In the genomic region with DNA sequence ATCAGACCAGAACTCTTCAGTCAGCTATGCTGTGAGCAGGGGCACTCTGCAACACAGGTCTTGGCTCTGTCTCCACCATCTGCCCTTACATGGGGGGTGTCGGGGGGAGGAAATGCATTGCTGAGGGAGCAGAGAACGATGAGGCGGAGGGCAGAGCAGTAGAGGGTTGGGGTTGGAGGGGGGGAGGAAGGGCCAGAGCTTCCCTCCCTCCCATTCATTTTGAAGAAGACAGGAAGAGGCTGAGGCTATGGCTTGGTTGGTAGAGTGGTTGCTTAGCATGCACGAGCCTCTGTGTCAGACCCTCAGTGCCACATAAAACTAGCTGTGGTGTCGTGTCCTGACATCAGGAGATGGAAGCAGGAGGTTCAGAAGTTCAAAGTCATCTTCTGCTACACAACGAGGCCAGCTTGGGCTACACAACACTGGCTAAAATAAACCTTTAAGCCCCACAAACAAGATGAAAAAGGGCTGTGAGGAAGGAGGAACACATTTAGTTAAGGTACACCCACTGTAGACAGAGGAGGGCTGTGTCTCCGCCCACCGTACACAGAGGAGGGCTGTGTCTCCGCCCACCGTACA, we compare ENCODE assay signal across 18 mouse cellular contexts. TPM values are rescaled to one million over a fixed set of nuclear protein-coding genes. Genes with fewer than 3 reads are reported as not detected.
A peak's percentile ranks its signal among the peaks of the same experiment; 100 is the strongest.
DNase-seq lines count a peak whose midpoint lies in the region; ATAC-seq and TF ChIP-seq lines count a peak whose summit lies in the region.
"Had no signal": no experiment of that assay in that cellular context is flagged by ENCODE, and none has a peak within 500 bp of the region (broad histone marks: within the 10 kb centered on the region; RNA-seq: fewer than 3 reads in every experiment).

No protein-coding gene starts in this region.

- H3K27me3 ChIP-seq in liver, embryonic 13.5 days, result no peaks in the 10 kb centered on the region; the same call in 1 of the 2 replicates
- no peaks in the 10 kb centered on the region; the same call in 1 of the 2 replicates for H3K27me3 ChIP-seq in liver, embryonic 11.5 days (replicated peaks; ENCODE audit: control insufficient read depth, insufficient read depth, low read length)
- no peaks in the 10 kb centered on the region for H3K27me3 ChIP-seq in kidney, embryonic 15.5 days
- no peaks in the 10 kb centered on the region for H3K27me3 ChIP-seq in midbrain, embryonic 13.5 days
- H3K27me3 ChIP-seq: embryonic facial prominence, embryonic 12.5 days; heart, embryonic 15.5 days; hindbrain, embryonic 15.5 days had no signal

- H3K4me1 ChIP-seq in liver, embryonic 13.5 days (replicated peaks), result peaks cover 53% of the 10 kb centered on the region
- H3K4me1 ChIP-seq in liver, embryonic 11.5 days (replicated peaks; ENCODE audit: control insufficient read depth, insufficient read depth, low read length), result peaks cover 36% of the 10 kb centered on the region
- peaks cover 0 to 11% of the 10 kb centered on the region in 2 experiments; a peak in 1 of 4 replicates for H3K4me1 ChIP-seq in ES-E14 (ENCODE audit: control insufficient read depth in 2 of 2, insufficient read depth in 2 of 2, low read length in 2 of 2, poor library complexity in 1 of 2)
- H3K4me1 ChIP-seq in kidney, embryonic 15.5 days, result 0 out of 2 replicates have a peak, but pooled peaks cover 9% of the 10 kb centered on the region
- peaks cover 8% of the 10 kb centered on the region; the same call in 1 of the 2 replicates for H3K4me1 ChIP-seq in midbrain, embryonic 13.5 days (replicated peaks)
- H3K4me1 ChIP-seq: hindbrain, embryonic 15.5 days had no signal

- WGBS in liver, embryonic 13.5 days (ENCODE audit: insufficient replicate concordance), result 21% methylated on average over 10 of the region's 10 CpGs
- WGBS in liver, embryonic 11.5 days, result 54% methylated on average over 10 of the region's 10 CpGs
- WGBS in kidney, embryonic 15.5 days, result 76% methylated on average over 10 of the region's 10 CpGs
- 84% methylated on average over 10 of the region's 10 CpGs for WGBS in midbrain, embryonic 13.5 days

- H3K9me3 ChIP-seq in liver, embryonic 13.5 days (replicated peaks), result no peaks in the 10 kb centered on the region
- no peaks in the 10 kb centered on the region for H3K9me3 ChIP-seq in liver, embryonic 11.5 days (ENCODE audit: control insufficient read depth, low read length)
- H3K9me3 ChIP-seq in ES-E14 (ENCODE audit: control insufficient read depth, insufficient read depth, low read depth, low read length), result no peaks in the 10 kb centered on the region
- H3K9me3 ChIP-seq in kidney, embryonic 15.5 days (replicated peaks), result no peaks in the 10 kb centered on the region
- no peaks in the 10 kb centered on the region for H3K9me3 ChIP-seq in midbrain, embryonic 13.5 days
- H3K9me3 ChIP-seq: embryonic facial prominence, embryonic 12.5 days; heart, embryonic 15.5 days; hindbrain, embryonic 15.5 days; neural tube, embryonic 12.5 days had no signal

- H3K4me2 ChIP-seq in liver, embryonic 13.5 days, result no peak overlapping the region; the same call in 1 of the 2 replicates
- no peak overlapping the region for H3K4me2 ChIP-seq in liver, embryonic 11.5 days
- H3K4me2 ChIP-seq in kidney, embryonic 15.5 days, result no peak overlapping the region
- H3K4me2 ChIP-seq in midbrain, embryonic 13.5 days (replicated peaks), result no peak overlapping the region
- H3K4me2 ChIP-seq: embryonic facial prominence, embryonic 12.5 days; heart, embryonic 15.5 days; hindbrain, embryonic 15.5 days; neural tube, embryonic 12.5 days had no signal

- no peak for DNase-seq in liver, embryonic 13.5 days
- no peak for DNase-seq in liver, embryonic 11.5 days (ENCODE audit: low spot score)
- DNase-seq in CD4-positive, CD25-positive, alpha-beta regulatory T cell, adult 2 months (ENCODE audit: low read depth, low spot score), result peak; percentile 56
- DNase-seq in ES-E14 (ENCODE audit: low read depth, low spot score), result no peak
- DNase-seq in naive thymus-derived CD4-positive, alpha-beta T cell, adult 2 months (ENCODE audit: low read depth), result peak; percentile 69
- DNase-seq: cerebellum, adult 18-20 months; forebrain, postnatal 0 days; kidney, adult 2 months; layer of hippocampus, postnatal 36 days; lung, postnatal 36 days had no signal

- no peak overlapping the region for H3K4me3 ChIP-seq in liver, embryonic 13.5 days (replicated peaks)
- H3K4me3 ChIP-seq in liver, embryonic 11.5 days (ENCODE audit: low read depth, low read length), result no peak overlapping the region
- H3K4me3 ChIP-seq in ES-E14 (ENCODE audit: insufficient read depth in 1 of 2, low read depth in 1 of 2, low read length in 2 of 2, poor library complexity in 1 of 2, severe bottlenecking in 1 of 2), result no peak overlapping the region
- no peak overlapping the region for H3K4me3 ChIP-seq in kidney, embryonic 15.5 days (replicated peaks)
- no peak overlapping the region for H3K4me3 ChIP-seq in midbrain, embryonic 13.5 days (replicated peaks)
- H3K4me3 ChIP-seq: embryonic facial prominence, embryonic 12.5 days; heart, embryonic 15.5 days; hindbrain, embryonic 15.5 days; neural tube, embryonic 12.5 days had no signal

- in situ Hi-C loops in ES-E14 (cut with MboI; ENCODE audit: low sequenced_read_pairs in 2 of 2, unreplicated experiment in 2 of 2), result no loop called here

- ATAC-seq in liver, embryonic 13.5 days (ENCODE audit: low read depth), result no peak
- no peak for ATAC-seq in liver, embryonic 11.5 days (replicated peaks; ENCODE audit: low FRiP score)
- ATAC-seq in kidney, embryonic 15.5 days (replicated peaks; ENCODE audit: low FRiP score), result no peak
- no peak for ATAC-seq in midbrain, embryonic 13.5 days
- ATAC-seq: forebrain, postnatal 0 days; midbrain, embryonic 16.5 days had no signal

- H3K9ac ChIP-seq in liver, embryonic 13.5 days, result no peak overlapping the region
- H3K9ac ChIP-seq in liver, embryonic 11.5 days (ENCODE audit: low read depth, low read length), result no peak overlapping the region
- no peak overlapping the region for H3K9ac ChIP-seq in ES-E14 (ENCODE audit: insufficient read depth, low read depth, low read length, poor library complexity, severe bottlenecking)
- H3K9ac ChIP-seq in kidney, embryonic 15.5 days, result no peak overlapping the region
- H3K9ac ChIP-seq in midbrain, embryonic 13.5 days (replicated peaks), result no peak overlapping the region
- H3K9ac ChIP-seq: embryonic facial prominence, embryonic 12.5 days; forebrain, postnatal 0 days; heart, embryonic 15.5 days; hindbrain, embryonic 15.5 days; liver, embryonic 14.5 days; neural tube, embryonic 12.5 days had no signal

- H3K36me3 ChIP-seq in liver, embryonic 13.5 days, result no peaks in the 10 kb centered on the region
- H3K36me3 ChIP-seq in liver, embryonic 11.5 days (ENCODE audit: control insufficient read depth, insufficient read depth, low read length), result no peaks in the 10 kb centered on the region
- no peaks in the 10 kb centered on the region for H3K36me3 ChIP-seq in ES-E14 (ENCODE audit: control insufficient read depth, insufficient read depth, low read length, poor library complexity, severe bottlenecking)
- no peaks in the 10 kb centered on the region for H3K36me3 ChIP-seq in kidney, embryonic 15.5 days
- no peaks in the 10 kb centered on the region for H3K36me3 ChIP-seq in midbrain, embryonic 13.5 days
- H3K36me3 ChIP-seq: embryonic facial prominence, embryonic 12.5 days; heart, embryonic 15.5 days; hindbrain, embryonic 15.5 days; neural tube, embryonic 12.5 days had no signal

- peak overlapping the region; percentile 47 for H3K27ac ChIP-seq in liver, embryonic 13.5 days
- no peak overlapping the region for H3K27ac ChIP-seq in liver, embryonic 11.5 days (ENCODE audit: low read depth, low read length)
- H3K27ac ChIP-seq in ES-E14 (ENCODE audit: insufficient read depth, low read depth, low read length, poor library complexity, severe bottlenecking), result peak overlapping the region; percentile 8; the same call in 1 of the 2 replicates
- H3K27ac ChIP-seq in kidney, embryonic 15.5 days, result no peak overlapping the region
- no peak overlapping the region for H3K27ac ChIP-seq in midbrain, embryonic 13.5 days
- H3K27ac ChIP-seq: embryonic facial prominence, embryonic 12.5 days; hindbrain, embryonic 15.5 days; liver, embryonic 14.5 days; neural tube, embryonic 12.5 days had no signal

TF ChIP-seq in ES-E14, 5 proteins besides CTCF, POLR2A, EP300 and RAD21:
- TF ChIP-seq ZNF384 (IDR thresholded peaks at IDR 0.05; ENCODE audit: low read depth, low read length) (no peak), CHD2 (IDR thresholded peaks at IDR 0.05; ENCODE audit: low read depth, low read length) (no peak), ZC3H11A (IDR thresholded peaks at IDR 0.05; ENCODE audit: borderline replicate concordance, low read depth, low read length) (no peak), HCFC1 (IDR thresholded peaks at IDR 0.05; ENCODE audit: borderline replicate concordance, insufficient read depth, low read length) (no peak), MAFK (IDR thresholded peaks at IDR 0.05; ENCODE audit: insufficient read depth, low read depth, low read length) (no peak)
TF ChIP-seq in ES-E14: peak in this region for 0.

RNA-seq across cellular contexts. Expression of a gene that starts 36.1 kb away (rescaled TPM):
- 260 and 311 TPM in 2 replicates for polyA plus RNA-seq in liver, embryonic 13.5 days (2015; fragmentation: Nextera tagmentation; extraction: Ambion mirVana)
- polyA plus RNA-seq in liver, embryonic 11.5 days (2014; fragmentation: Nextera tagmentation; extraction: Ambion mirVana), result 209 and 222 TPM in 2 replicates
- 23.9 and 26.7 TPM in 2 replicates for total RNA-seq in ES-E14 (2012; rRNA removed)
- 32.1 and 37.3 TPM in 2 replicates for polyA plus RNA-seq in kidney, embryonic 15.5 days (2015; fragmentation: Nextera tagmentation; extraction: Ambion mirVana)
- polyA plus RNA-seq in midbrain, embryonic 13.5 days (2015; fragmentation: Nextera tagmentation; extraction: Ambion mirVana), result 26.6 and 29.4 TPM in 2 replicates

RNA-seq across cellular contexts. Expression of a gene that starts 56.5 kb away (rescaled TPM):
- polyA plus RNA-seq in liver, embryonic 13.5 days (2015; fragmentation: Nextera tagmentation; extraction: Ambion mirVana), result 94.5 and 96.8 TPM in 2 replicates
- polyA plus RNA-seq in liver, embryonic 11.5 days (2014; fragmentation: Nextera tagmentation; extraction: Ambion mirVana), result 172 and 181 TPM in 2 replicates
- 120 and 123 TPM in 2 replicates for total RNA-seq in ES-E14 (2012; rRNA removed)
- 138 and 145 TPM in 2 replicates for polyA plus RNA-seq in kidney, embryonic 15.5 days (2015; fragmentation: Nextera tagmentation; extraction: Ambion mirVana)
- 121 TPM in 2 replicates for polyA plus RNA-seq in midbrain, embryonic 13.5 days (2015; fragmentation: Nextera tagmentation; extraction: Ambion mirVana)

Comparison
In these comparisons a context has a peak if more than half of its experiments do, and no peak if none do; other contexts are left out.
1. H3K27ac ChIP-seq: peak in liver, embryonic 13.5 days (single experiment) and ES-E14 (single experiment); none in liver, embryonic 11.5 days (single experiment), kidney, embryonic 15.5 days (single experiment) and midbrain, embryonic 13.5 days (single experiment).
2. DNase-seq: peak in CD4-positive, CD25-positive, alpha-beta regulatory T cell, adult 2 months (single experiment) and naive thymus-derived CD4-positive, alpha-beta T cell, adult 2 months (single experiment); none in liver, embryonic 13.5 days (single experiment), liver, embryonic 11.5 days (single experiment) and ES-E14 (single experiment).